Mouse (Mus musculus) left cerebral cortex, adult 11 months (tissue): ENCODE results near the gene Gins2.

ENCODE experiments used
- DNase-seq: peaks from one replicate; pipeline ENCODE4 v3.0.0; 2022; ENCODE audit warnings: low spot score

Gene Gins2

GRCm38 (mm10) chr8:120529226-120529625 is 59.9 kb downstream of the Gins2 start:
- DNase-seq = no peak
